Mouse (Mus musculus) NIH3T3 (cell line): ENCODE measurements at regions not wholly inside any gene's neighbourhood (a gene's known extent, or its start where the extent isn't known, plus 50 kb on each side); places are given as distances from the start of the nearest gene placed in this dataset.

ENCODE experiments used
- DNase-seq: peaks from one replicate; pipeline ENCODE4 v3.0.0-alpha.2; 2012; ENCODE audit warnings: low read depth

DNA sequence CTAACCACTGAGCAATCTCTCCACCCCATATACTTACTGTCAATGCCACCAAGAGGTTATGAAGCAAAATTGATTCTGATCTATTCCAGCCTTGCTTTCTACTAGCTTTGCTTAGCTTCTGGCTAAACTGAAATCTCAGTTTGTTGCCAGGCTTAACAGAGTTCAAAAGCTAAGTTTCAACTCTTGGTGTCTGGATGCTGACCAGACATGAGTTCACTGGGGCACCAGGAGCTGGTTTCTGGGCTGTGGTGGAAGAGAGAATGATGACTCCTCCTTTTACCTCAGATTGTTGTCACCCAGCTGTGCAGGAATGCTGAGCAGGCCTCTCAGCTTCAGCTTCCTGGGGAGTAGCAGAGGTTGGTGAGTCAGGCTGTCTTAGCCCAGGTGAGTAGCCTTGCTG is 464.1 kb upstream of the Nrp1 start:
- DNase-seq: peak; percentile 8

DNA sequence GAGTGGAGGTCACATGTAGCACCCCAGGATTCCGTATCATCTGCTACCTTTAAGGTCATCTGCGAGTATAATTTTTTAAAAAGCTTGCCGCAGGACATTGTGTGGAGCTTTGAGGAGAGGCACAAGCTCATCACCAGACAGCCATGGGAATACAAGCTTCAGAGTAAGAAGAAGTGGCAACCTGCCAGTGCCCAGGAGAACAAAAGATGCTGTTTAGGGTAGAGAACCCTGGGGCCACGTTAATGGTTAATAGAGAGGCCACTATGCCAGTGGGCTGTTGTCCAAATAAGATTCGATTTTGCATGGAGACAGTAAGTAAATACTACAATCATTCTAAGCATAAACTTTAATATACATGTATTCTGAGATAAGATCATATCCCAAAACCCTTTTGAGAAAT is 450.0 kb upstream of the Nrp1 start:
- no peak for DNase-seq

DNA sequence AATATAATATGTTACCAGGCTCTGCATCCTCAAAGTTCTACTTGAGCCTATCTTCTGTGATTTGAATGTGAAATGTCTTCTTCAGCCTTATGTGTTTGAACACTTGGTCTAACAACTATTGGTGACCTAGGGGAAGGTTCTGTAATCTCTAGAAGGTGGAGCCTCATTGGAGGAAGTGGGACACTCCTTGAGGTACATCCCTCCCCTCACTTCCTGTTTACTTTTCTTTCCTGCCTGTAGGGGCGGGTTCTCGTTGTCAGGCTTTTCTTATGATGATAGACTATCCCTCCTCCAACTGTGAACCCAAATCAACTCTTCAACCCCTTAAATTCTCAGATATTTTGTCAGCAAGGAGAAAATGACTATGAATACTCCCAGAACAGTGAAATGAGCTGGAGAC is 448.8 kb upstream of the Nrp1 start:
- no peak for DNase-seq

DNA sequence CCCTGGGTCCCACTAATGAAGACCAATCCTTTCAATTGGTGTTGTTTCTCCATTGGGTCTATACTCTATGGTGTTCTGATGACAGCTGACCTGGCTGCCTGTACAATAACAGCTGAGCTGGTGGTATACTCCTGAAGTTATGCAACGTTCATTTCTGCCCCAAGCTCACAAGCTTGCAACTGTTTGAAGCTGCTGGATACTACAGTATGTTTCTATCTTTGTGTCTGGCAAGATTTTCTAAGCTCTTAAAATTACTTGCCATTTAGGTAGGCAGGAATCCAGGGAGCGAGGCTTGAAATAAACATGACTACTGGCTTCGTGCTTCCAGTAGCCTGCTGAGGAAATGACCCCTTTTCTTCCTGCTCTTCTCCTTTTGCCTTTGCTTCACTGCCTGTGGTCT is 444.3 kb upstream of the Nrp1 start:
- no peak for DNase-seq

DNA sequence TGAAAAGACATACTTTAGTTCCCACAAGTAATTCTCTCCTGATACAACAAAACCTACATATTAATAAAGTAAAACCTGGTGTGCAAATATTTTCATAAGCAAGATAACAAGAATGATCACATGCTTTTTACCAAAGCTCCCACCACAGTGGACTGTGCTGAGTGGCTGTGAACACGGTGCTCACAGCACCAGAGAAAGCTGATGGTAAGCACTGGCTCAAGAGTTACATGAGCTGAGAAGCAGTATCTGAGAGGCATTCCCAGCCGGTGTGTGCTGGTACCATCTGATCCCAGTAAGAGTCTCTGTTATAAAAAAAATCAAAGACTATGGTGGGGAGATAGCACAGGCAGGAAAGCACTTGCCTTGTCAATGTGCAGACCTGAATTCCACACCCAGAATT is 443.5 kb upstream of the Nrp1 start:
- no peak for DNase-seq

GRCm38 (mm10) chr8:127915591-127916028 is 442.8 kb upstream of the Nrp1 start:
- DNase-seq: peak; percentile 50

DNA sequence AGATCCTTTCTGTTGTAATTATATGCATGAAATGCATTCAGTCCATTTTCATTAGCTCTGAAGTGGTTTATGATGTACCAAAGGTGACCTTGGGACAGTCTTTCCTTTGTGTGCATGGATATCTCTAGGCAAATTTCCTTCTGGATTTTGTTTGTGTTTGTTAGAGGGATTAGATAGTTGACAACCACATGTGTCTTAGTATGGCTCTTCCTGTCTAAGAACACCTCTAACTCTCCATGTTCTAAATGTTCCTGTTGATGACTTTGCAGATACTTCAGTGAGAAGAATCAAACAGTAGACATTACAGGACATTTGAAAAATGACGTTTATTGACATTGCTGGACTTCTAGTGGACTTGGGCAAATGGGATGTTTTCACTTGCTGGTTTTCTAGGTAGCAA is 436.5 kb upstream of the Nrp1 start:
- no peak for DNase-seq

GRCm38 (mm10) chr8:127923321-127923720 is 435.1 kb upstream of the Nrp1 start:
- DNase-seq: no peak

DNA sequence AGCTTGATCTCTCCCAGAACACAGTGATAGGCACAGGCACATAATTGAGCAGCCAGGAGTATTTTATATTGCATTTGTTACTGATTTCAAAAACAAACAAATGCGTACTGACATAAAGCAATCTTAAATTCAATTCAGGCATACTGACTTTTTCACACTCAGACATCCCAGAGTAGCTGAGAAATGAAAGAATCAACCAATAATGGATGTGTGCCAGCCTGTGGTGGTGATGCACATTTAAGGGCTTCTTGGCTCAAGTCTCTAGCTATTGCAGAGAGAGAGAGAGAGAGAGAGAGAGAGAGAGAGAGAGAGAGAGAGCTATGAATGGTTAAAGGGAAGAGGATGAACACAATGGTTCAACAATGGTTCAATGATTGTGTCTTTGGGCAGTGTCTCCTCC is 426.1 kb upstream of the Nrp1 start:
- DNase-seq: peak; percentile 57

DNA sequence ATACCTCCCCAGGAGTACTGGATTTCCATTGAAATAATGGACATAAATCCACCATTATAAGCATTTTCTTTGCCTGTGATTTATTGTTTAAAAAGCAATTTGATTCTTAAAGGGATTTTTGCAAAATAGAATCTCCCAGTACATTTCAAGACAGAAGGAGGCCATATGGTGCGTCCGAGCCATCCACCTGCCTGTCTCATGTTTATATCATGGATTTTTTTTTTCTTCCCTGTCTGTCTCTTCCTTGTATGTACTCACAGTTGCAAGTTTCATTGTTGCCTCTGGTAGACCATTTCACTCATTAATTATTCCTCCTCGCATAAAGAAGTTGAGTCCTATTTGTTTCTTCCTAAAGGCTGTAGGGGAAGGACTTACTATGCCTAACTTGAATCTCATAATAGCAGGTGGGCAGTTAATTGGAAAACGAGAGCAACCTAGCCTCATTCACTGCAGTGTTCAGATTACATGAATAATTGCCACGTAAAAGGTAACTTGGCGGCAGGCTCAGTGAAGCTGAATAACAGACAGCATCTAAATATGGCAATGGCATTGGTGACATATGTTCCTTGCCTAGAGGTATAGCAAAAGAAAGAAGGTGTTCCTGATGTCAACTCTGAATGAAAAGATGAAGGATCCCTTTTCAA is 421.5 kb upstream of the Nrp1 start:
- no peak for DNase-seq

- no peak for DNase-seq
These were observed 419.0 kb upstream of the Nrp1 start for GRCm38 (mm10) chr8:127939284-127939985.

DNA sequence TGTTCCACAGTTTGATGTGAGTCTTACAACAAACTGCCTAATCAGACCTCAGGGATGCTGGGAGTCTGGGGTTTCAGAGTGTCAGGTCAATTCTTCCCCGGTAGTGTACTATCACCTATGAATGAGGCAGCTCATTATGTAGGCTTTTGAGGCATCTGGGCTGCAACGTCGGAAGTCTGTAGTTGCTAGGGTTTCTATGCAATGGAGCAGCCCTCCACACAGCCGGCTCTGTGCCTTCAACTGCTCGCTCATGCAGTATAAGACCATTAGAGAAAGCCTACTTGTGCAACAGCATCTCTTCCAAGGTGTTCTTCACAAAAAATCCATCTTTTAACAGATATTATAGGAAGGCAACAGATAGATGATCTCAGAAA is 418.4 kb upstream of the Nrp1 start:
- DNase-seq: no peak

DNA sequence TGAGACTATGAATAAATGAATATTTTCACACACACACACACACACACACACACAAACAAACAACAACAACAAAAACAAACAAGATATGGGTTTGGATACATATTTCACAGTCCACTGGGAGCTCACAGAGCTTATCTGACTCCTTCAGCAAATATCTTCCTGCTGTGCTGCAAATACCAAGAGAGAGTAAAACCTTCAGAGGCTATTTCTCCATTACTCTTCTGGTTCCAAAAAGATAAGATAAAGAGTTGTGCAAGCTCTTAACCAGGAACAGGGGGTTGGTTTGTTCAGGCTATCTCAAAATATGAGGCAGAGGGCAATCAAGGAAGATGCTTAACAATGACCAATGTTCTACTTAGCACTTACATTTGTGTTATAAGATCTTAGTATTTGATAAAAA is 416.1 kb upstream of the Nrp1 start:
- no peak for DNase-seq

DNA sequence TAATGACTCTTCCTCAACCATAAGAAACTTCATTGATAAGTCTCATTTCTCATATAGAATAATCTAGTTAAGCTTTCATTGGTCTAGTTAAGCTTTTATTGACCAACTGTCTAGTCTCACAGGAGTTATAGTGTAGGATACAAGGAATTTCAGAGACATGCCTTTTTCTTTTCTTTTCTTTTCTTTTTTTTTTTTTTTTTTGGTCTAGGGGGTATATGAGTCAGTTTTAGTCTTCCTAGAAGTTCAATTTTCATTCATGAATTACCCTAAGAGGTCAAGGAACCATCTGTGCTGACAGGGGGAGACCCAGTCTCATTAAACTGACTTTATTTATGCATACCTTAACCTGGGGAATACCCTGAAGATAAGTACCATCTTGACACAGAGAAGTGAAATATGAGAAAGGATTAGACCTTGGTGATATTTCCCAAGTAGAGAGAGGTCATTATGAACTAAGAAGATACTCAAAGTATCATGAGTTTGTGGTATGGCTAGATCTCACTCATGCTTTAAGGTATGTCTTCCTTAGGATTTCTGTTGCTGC is 413.4 kb upstream of the Nrp1 start:
- DNase-seq: no peak

DNA sequence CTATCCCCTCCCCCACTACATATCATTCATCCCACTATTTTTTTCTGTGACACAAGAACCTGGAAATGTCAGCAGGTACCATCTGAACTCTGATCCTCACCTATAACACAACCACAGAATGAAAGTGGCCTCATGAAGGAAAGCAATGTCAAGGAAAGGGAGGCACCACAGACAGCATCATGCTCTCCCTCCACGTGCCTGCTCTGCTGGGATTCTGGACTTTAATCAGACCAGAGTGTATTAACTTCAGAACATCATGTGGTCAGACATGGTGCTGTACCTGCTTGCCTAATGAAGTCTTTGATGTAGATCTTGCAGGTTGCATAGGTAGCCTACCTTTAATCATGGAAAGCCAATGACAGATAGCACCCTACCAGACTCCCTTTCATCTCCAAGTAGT is 400.8 kb upstream of the Nrp1 start:
- DNase-seq: no peak

DNA sequence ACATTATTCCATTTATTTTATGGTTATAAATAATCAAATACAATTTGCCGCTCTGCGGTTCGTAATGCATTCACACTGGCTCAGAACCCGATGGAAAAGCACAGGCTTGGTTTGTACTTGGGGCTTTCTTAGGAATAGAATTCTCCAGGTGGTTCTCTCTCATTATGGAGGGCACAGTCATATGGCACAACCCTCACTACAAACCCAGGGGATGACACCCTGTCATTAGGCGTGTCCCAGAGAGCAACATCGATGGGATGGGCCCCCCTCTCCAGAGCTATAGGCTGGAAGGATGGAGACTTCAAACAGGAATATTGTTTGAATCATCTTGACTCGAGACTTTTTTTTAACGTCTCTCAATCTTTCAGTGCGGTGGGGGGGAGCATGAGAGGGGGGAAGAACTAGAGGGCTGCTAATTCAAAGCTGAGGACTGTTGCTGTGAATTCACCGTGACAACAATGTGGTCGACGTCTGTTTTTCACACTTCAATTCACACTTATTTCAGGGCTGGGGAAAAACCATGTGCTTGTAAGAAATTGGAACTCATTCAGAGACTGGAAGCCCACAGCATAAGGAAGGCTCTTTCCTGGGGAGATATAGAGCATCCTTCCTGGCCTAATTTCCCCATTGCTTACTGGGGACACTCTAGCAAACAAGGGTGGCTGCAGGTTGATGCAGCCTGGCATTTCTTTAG is 399.9 kb upstream of the Nrp1 start:
- DNase-seq: no peak

GRCm38 (mm10) chr8:127962862-127963261 is 395.5 kb upstream of the Nrp1 start:
- DNase-seq: peak; percentile 41

- DNase-seq: peak; percentile 65
These were observed 394.8 kb upstream of the Nrp1 start for GRCm38 (mm10) chr8:127963625-127964024.

- peak; percentile 76 for DNase-seq
These were observed 393.6 kb upstream of the Nrp1 start for GRCm38 (mm10) chr8:127964801-127965200.

GRCm38 (mm10) chr8:127965341-127965740 is 393.1 kb upstream of the Nrp1 start:
- DNase-seq: no peak

DNA sequence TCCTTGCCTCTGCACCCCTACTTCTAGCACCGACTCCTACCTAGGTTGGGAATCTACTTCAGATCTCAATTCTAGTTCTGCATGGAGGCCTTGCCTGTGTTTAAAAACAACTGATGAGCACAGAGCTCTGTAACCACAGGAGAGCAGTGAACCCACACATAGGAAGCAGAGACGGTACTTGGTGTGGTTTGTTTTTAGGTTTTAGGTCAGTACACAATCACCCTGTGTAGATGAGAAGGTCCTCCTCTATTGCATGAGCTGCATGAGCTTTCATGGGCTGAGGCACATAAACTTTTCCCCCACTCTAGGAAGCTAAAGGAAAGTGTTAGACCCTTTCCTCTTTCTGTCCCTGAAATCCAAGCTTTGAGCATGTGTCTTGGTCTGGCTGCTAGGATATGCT is 390.4 kb upstream of the Nrp1 start:
- no peak for DNase-seq

DNA sequence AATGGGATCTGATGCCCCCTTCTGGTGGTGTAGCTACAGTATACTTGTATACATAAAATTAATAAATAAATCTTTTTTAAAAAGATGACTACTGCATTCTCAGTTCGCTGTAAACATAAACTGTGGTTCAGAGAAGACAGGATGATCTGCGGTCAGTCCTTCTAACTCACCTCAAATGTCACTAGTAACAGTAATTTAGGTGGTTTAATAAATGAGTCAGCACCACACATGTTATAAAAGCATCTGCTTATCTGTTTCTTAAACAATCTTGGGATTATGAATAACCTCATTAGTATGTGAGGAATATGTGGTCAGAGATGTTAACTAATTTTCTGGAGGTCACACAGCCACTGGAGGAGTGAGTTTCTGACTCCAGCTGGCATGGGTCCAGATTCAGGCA is 385.2 kb upstream of the Nrp1 start:
- DNase-seq: peak; percentile 52

GRCm38 (mm10) chr8:127977746-127978145 is 380.7 kb upstream of the Nrp1 start:
- no peak for DNase-seq
